ENCODE assay signal across 8 mouse cellular contexts in genomic region chr10:122051831-122052230, GRCm38 (mm10). TPM values are rescaled to one million over a fixed set of nuclear protein-coding genes. Genes with fewer than 3 reads are reported as not detected.
DNase-seq lines count a peak whose midpoint lies in the region; ATAC-seq and TF ChIP-seq lines count a peak whose summit lies in the region.

No protein-coding gene starts in this region.

- DNase-seq in kidney, adult 2 months = peak; percentile 85
- DNase-seq in induced T-regulatory cell, adult 2 months (ENCODE audit: low read depth) = peak; percentile 92
- DNase-seq in limb, embryonic 11.5 days (ENCODE audit: low spot score) = peak; percentile 91
- peak; percentile 75 for DNase-seq in ovary, postnatal 36 days (ENCODE audit: low spot score)
- DNase-seq in thymus, postnatal 14 days = peak; percentile 81

- H3K4me3 ChIP-seq in kidney, adult 2 months (ENCODE audit: insufficient read depth, low read depth, low read length) = no peak overlapping the region
- H3K4me3 ChIP-seq in kidney, embryonic 14.5 days (ENCODE audit: low read length) = no peak overlapping the region
- no peak overlapping the region for H3K4me3 ChIP-seq in bone marrow, adult 2 months (replicated peaks; ENCODE audit: control insufficient read depth, low read depth, low read length)
- no peak overlapping the region for H3K4me3 ChIP-seq in limb, embryonic 11.5 days (ENCODE audit: low read depth, low read length)

- peak; percentile 100; the same call in 1 of the 2 replicates for TF ChIP-seq CTCF in kidney, adult 2 months (conservative IDR thresholded peaks at IDR 0.05; ENCODE audit: insufficient read depth, insufficient read length, low read depth, low read length)
- peak; percentile 100 for TF ChIP-seq CTCF in bone marrow, adult 2 months (IDR thresholded peaks at IDR 0.05; ENCODE audit: control insufficient read depth, insufficient read depth, low read length)

- H3K4me1 ChIP-seq in kidney, adult 2 months (ENCODE audit: control insufficient read depth, insufficient read depth, low read length) = no peaks in the 10 kb centered on the region
- H3K4me1 ChIP-seq in kidney, embryonic 14.5 days (ENCODE audit: control insufficient read depth, insufficient read depth, low read length) = no peaks in the 10 kb centered on the region
- peaks cover under 1% of the 10 kb centered on the region for H3K4me1 ChIP-seq in bone marrow, adult 2 months (ENCODE audit: control insufficient read depth, insufficient read depth, low read length)
- H3K4me1 ChIP-seq in limb, embryonic 11.5 days (ENCODE audit: control insufficient read depth, insufficient read depth, low read length) = no peaks in the 10 kb centered on the region

- ATAC-seq in kidney, embryonic 14.5 days (ENCODE audit: low FRiP score, low TSS enrichment) = no peak
- peak; percentile 70 for ATAC-seq in erythroid progenitor cell, adult 5-6 weeks (replicated peaks; ENCODE audit: low FRiP score, poor library complexity, severe bottlenecking)
- ATAC-seq in limb, embryonic 11.5 days (ENCODE audit: insufficient number of reproducible peaks, low FRiP score, low TSS enrichment, low read depth) = no peak

- H3K27ac ChIP-seq in kidney, adult 2 months (ENCODE audit: insufficient read depth, low read depth, low read length) = no peak overlapping the region
- H3K27ac ChIP-seq in kidney, embryonic 14.5 days (ENCODE audit: low read depth, low read length) = no peak overlapping the region
- no peak overlapping the region for H3K27ac ChIP-seq in bone marrow, adult 2 months (ENCODE audit: control insufficient read depth, insufficient read depth, low read depth, low read length, poor library complexity)
- H3K27ac ChIP-seq in limb, embryonic 11.5 days (replicated peaks; ENCODE audit: low read depth, low read length) = no peak overlapping the region

- H3K9me3 ChIP-seq in kidney, embryonic 14.5 days (ENCODE audit: control insufficient read depth, low read length) = no peaks in the 10 kb centered on the region
- no peaks in the 10 kb centered on the region for H3K9me3 ChIP-seq in limb, embryonic 11.5 days (ENCODE audit: control insufficient read depth, low read length)

- 18% methylated on average over 6 of the region's 6 CpGs for WGBS in kidney, adult 2 months
- 36% methylated on average over 6 of the region's 6 CpGs for WGBS in kidney, embryonic 14.5 days
- 14% methylated on average over 6 of the region's 6 CpGs for WGBS in bone marrow, adult 2 months
- WGBS in limb, embryonic 11.5 days = 40% methylated on average over 6 of the region's 6 CpGs

- H3K27me3 ChIP-seq in kidney, adult 2 months (replicated peaks; ENCODE audit: control insufficient read depth, insufficient read depth, low read length) = no peaks in the 10 kb centered on the region
- no peaks in the 10 kb centered on the region for H3K27me3 ChIP-seq in kidney, embryonic 14.5 days (ENCODE audit: control insufficient read depth, insufficient read depth, low read length)
- H3K27me3 ChIP-seq in limb, embryonic 11.5 days (ENCODE audit: control insufficient read depth, insufficient read depth, low read length) = no peaks in the 10 kb centered on the region

- TF ChIP-seq POLR2A in kidney, adult 2 months (IDR thresholded peaks at IDR 0.05; ENCODE audit: low read depth, low read length) = no peak
- no peak for TF ChIP-seq POLR2A in bone marrow, adult 2 months (IDR thresholded peaks at IDR 0.05; ENCODE audit: borderline replicate concordance, control insufficient read depth, low read depth, low read length)

- no peak overlapping the region for H3K9ac ChIP-seq in kidney, embryonic 14.5 days (ENCODE audit: low read depth, low read length)
- no peak overlapping the region for H3K9ac ChIP-seq in limb, embryonic 11.5 days (ENCODE audit: low read length)

- H3K4me2 ChIP-seq in kidney, embryonic 14.5 days (replicated peaks; ENCODE audit: low read depth, low read length) = no peak overlapping the region
- no peak overlapping the region for H3K4me2 ChIP-seq in limb, embryonic 11.5 days (ENCODE audit: low read depth, severe bottlenecking)

- H3K36me3 ChIP-seq in kidney, adult 2 months (ENCODE audit: control insufficient read depth, insufficient read depth, low read length) = no peaks in the 10 kb centered on the region
- no peaks in the 10 kb centered on the region for H3K36me3 ChIP-seq in kidney, embryonic 14.5 days (ENCODE audit: control insufficient read depth, insufficient read depth, low read length)
- H3K36me3 ChIP-seq in limb, embryonic 11.5 days (ENCODE audit: control insufficient read depth, insufficient read depth, low read length) = no peaks in the 10 kb centered on the region

RNA-seq across cellular contexts. Expression of gene Srgap1, which starts 4.7 kb away (rescaled TPM):
- 3.3 and 3.4 TPM in 2 replicates for polyA plus RNA-seq in kidney, adult 2 months (2012; rRNA removed)
- 18.7 and 20.5 TPM in 2 replicates for polyA plus RNA-seq in kidney, embryonic 14.5 days (2014; fragmentation: Nextera tagmentation; extraction: Ambion mirVana)
- polyA plus RNA-seq in bone marrow, adult 2 months (2011; ENCODE audit: insufficient read depth, insufficient read length, low replicate concordance, missing spikeins) = 0.97 and 1.0 TPM in 2 replicates
- not detected in 2 replicates for total RNA-seq in erythroid progenitor cell, adult 5-6 weeks (2015; ENCODE audit: low replicate concordance)
- 0.39 TPM in 1 of 2 replicates, not detected in the other for total RNA-seq in erythroid progenitor cell, adult 5-6 weeks (2017; ENCODE audit: low replicate concordance)
- 6.1 and 9.0 TPM in 2 replicates for polyA plus RNA-seq in limb, embryonic 11.5 days (2014; fragmentation: Nextera tagmentation; extraction: Ambion mirVana)

RNA-seq across cellular contexts. Expression of gene Rxylt1, which starts 45.3 kb away (rescaled TPM):
- 4.3 and 6.5 TPM in 2 replicates for polyA plus RNA-seq in kidney, adult 2 months (2012; rRNA removed)
- 56.1 and 57.9 TPM in 2 replicates for polyA plus RNA-seq in kidney, embryonic 14.5 days (2014; fragmentation: Nextera tagmentation; extraction: Ambion mirVana)
- polyA plus RNA-seq in bone marrow, adult 2 months (2011; ENCODE audit: insufficient read depth, insufficient read length, low replicate concordance, missing spikeins) = 3.9 and 11.9 TPM in 2 replicates
- 3.2 TPM in 1 of 2 replicates, not detected in the other for total RNA-seq in erythroid progenitor cell, adult 5-6 weeks (2015; ENCODE audit: low replicate concordance)
- total RNA-seq in erythroid progenitor cell, adult 5-6 weeks (2017; ENCODE audit: low replicate concordance) = 3.4 and 4.4 TPM in 2 replicates
- polyA plus RNA-seq in limb, embryonic 11.5 days (2014; fragmentation: Nextera tagmentation; extraction: Ambion mirVana) = 45.4 and 48.1 TPM in 2 replicates
